Mouse (Mus musculus): ENCODE data around the gene Fcgrt.
"Not testable (repeated sequence)": the region's sequence is repeated elsewhere in the genome, so short reads cannot be mapped to it uniquely, and the experiment has no call there.

The Fcgrt gene

DNA sequence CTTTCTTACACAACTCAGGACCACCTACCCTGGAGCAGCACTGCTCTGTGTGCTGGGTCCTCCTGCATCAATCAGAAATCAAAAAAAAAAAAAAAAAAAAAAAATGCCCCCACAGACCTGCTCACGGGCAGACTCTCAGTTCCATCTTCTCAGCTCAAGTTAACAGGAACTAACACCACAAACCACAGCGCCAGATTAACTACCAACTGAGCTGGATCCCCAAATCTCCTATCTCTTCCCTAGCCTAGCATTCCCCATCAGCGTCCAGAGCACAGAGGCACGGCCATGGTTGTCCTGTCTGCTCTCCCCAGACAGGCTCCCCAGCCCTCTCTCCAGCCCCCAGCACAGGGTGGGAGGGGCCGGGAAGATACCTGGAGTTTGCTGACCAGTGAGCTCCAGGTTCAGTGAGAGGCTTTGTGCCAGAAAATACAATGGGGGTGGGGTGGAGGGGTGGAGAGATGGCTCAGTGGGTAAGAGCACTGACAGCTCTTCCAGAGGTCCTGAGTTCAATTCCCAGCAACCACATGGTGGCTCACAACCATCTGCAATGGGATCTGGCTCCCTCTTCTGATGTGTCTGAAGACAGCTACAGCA is 3.5 kb upstream of the Fcgrt start:
- no peak for DNase-seq

DNA sequence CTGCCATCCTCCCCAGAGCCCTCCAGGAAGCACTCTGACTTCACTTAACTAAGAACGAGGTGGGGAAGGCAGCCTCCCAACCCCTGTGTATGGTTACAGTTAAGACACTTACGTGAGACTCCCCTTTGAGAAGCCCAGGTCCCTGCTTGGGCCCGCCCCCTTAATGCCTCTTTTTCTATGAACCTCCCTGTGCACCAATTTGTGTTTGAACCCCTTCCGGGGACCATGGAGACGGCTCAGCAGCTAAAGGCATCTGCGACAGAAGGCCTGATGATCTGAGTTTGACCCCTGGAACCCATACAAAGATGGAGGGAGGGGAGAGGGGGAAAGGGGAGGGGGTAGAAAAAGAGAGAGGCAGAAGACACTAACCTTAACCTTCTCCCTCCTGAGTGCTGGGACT is 2.8 kb upstream of the Fcgrt start:
- DNase-seq: no peak

DNA sequence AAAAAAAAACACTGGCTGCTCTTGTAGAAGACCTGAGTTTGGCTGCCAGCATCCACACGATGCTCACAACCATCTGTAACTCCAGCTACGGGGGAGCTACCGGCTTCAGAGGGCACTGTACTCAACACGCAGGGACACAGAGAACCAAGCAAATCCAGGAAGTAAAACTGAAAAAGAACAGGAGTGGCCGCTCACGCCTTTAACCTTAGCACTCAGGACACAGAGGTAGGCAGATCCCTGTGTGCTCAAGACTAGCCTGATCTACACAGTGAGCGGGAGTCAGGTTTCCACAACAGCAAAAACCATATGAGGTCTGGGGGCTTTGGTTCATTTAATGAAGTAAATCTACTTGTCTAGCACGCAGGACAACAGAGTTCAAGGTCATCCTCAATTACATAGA is 1.8 kb upstream of the Fcgrt start:
- no peak for DNase-seq

DNA sequence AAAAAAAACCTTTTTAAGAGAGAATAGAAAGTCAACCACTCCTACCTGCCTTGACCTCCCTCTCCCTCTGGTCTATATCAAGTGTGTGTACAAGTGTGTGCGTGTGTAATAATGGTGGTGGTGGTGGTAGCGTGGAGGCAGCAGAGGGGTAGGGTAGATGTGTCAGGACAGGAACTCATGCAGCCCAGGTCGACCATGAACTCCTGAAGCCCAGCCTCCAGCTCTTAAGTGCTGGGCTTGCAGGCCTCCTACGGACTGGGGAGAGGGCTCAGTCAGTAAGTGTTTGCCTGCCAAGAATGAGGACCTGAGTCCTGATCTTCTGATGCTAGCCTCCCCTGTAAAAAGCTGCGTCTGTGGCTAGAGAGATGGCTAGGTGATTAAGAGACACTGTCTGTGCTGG is 1.3 kb upstream of the Fcgrt start:
- no peak for DNase-seq

DNA sequence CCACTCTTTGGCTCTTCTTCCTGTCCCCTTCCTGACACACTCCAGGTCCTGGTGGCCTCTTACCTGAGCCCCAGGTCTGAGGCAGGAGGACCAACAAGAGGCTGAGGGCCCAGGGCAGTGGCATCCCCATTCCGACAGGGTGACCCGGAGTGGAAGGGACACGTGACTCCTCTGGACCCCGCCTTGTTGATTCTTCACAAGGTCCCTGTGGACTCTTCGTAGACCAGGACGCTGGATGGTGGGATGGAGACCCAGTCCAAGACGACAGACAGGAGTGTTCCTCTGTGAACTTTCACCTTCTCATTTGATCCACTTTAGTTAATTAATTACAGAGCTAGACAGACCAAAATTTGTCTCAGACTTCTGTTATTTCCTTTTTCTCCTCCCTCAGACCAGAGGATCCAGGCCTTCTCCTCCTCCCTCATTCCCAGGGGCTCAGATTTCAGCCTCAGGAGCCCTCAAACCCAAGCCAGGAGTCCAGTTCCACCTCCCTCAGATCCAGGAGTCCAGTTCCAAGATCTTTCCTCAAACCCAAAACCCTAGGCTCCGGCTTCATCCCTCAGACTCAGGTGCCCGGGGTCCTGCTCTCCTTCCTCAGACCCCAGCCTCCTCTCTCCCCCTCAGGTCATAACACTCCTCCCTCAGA is 588 bp downstream of the Fcgrt start:
- DNase-seq: no peak

DNA sequence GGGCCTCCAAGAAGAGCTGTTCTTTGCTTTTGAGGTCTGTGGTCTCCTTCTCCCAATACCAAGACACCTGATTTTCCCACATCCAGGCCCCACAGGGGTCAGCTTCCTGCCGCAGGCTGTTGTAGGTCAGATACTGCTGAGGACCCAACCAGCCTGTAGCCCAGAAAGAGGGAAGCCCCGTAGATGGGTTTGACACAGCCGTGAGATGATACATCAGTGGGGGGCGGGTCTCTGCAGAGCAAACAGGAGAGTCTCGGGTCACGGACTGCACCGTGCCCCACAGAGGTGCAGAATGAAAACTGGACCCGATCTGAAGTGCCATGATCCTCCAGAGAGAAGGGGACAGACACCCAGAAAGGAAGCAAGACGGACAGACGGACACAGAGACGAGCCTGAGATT is 1.2 kb downstream of the Fcgrt start:
- no peak for DNase-seq

DNA sequence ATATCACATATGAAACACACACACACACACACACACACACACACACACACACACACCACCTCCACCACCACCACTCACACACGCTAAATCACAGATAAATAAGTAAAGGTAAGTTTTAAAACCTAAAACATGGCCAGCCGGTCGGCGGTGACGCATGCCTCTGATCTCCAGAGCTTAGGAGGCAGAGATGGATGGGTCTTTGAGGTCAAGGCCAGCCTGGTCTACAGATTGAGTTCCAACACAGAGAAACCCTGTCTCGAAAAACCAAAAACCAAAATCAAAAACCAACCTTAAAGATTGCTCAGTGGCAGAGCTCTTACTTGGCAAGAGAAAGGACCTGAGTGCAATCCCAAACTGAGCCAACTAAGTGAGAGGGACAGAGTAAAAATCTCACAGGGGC is 3.6 kb downstream of the Fcgrt start:
- DNase-seq: no peak

DNA sequence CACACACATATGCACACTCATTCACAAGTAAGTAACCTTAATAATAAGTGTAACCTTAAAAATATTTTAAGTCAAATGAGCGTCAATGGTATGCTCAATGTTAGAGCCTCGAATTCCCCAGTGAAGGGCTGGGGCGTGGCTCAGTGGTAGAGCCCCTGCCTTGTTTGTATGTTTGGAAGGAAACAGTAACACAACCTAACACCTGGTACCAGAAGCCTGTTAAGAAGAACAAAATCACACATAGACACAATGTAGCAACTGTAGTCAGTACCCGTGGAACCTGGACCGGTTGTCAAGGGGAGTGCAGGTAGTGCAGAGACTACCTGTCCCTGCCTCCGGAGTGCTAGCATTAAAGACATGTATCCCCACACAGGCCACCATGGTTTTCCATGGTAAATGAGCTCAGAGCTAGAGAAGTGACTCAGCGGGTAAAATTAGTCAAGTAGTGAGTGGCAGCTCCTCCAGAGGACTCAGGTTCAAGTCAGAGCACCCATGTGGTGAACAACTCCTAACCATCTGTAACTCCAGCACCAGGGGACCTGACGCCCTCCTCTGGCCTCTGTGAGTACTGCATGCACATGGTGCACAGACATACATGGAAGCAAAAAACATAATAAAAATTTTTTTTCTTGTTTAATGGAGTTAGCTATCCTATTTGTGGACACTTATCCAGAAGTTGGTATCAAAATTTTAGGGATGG is 5.0 kb downstream of the Fcgrt start:
- no peak for DNase-seq

DNA sequence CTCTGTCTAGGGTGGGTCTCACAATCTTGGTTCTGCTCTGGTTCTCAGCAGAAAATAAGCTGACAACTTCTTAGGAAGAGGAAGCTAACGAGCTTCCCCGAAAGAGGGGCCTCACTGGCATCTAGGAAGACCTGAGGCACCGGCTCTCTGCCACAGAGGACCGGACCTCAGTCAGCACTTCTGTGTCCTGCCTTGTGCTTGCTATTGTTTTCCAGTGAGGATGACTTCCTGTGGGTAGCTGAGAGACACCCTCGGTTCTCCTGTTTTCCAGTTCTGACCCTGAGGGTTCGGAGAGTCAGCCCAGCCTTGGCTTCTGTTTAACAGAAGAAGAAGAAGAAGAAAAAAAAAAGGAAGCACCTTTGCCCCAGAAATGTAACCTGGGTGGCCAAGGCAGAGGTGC is 6.2 kb downstream of the Fcgrt start:
- no peak for DNase-seq

DNA sequence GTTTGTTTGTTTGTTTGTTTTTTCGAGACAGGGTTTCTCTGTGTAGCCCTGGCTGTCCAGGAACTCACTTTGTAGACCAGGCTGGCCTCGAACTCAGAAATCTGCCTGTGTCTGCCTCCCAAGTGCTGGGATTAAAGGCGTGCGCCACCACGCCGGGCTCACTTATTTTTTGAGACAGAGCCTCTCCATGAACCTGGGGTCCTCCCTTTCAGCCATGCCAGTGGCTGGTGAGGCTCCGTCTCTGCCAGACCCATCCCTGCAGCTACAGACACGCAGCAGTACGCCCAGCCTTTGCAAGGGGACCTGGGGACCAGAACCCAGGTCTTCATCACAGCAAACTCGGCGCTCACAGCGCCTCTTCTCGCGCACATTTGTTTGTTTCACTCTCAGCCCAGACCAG is 7.7 kb downstream of the Fcgrt start:
- not testable (repeated sequence) for DNase-seq

DNA sequence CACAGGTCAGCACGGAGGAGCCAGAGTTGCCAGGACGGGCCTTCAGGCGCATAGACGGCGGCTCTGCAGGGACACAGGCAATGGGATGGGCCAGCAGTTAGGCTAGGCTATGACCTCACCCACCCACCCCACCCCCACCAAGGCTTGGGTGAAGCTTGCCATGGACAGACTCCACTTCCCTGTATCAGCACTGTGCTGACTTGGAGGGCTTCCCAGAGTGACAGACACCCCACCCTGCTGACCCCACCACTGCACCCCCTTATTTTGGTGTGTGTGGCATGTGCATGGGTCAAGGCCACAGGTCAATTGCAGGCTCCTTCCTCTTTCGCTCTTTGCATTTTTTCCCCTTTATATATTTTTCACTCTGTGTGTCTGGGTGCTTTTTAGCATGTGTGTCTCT is 8.3 kb downstream of the Fcgrt start:
- DNase-seq: no peak

DNA sequence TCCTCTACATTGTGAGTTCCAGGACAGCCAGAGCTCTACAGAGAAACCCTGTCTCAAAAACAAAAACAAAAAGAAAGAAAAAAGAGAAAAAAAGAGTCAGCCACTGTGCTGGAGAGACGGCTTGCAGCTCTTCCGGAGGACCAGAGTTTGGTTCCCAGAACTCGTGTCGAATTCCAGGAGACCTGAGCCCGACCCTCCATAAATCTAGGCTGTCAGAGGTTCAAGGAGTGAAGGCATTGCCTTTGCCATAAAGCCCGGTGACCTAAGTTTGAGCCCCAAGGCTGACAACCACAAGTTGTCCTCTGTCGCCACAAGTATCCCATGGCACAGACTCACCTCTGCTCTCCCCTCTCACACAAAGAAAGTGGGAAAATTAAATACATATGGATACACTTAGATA is 9.5 kb downstream of the Fcgrt start:
- no peak for DNase-seq

DNA sequence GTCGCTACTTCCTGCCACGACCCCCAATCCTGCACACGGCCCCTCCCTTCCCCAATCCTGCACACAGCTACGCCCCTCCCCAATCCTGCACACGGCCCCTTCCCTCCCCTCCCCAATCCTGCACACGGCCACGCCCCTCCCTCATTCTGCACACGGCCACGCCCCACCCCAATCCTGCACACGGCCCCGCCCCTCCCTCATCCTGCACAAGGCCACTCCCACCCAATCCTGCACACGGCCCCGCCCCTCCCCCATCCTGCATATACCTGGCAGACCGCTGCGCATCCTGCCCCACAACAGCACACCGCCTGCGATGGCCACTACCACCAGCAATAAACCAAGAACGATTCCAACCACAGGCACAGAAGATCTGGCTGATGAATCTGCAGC is 10.1 kb downstream of the Fcgrt start:
- DNase-seq: no peak

DNA sequence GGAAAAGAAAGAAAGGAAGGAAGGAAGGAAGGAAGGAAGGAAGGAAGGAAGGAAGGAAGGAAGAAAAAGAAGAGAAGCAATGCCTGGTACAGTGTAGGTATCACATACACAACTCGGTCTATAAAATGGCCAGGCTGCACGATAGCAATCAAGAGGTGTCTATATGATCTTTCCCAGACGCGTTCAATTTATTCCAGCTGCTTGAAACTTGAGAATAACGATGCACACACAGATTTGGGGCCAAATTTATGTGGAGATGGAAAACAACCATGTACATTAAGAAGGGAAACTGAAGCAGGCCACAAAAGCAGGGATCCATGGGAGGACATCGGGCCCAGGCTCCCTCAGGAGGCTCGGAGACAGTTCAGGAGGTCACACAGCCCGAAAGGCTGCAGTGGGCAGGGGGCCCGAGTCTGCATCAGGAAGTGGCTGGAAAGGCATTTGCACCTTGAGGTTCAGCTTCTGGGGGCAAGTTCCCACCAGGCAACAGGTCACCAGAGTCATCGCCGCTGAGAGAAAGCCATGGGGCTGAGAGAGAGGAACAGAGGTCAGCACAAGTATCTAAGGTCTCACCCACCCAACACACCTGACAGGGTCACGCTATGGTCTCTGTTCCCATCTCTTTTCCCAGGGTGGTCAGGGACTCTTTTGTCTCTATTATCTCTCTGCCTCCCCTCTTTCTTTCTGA is 10.7 kb downstream of the Fcgrt start:
- no peak for DNase-seq

DNA sequence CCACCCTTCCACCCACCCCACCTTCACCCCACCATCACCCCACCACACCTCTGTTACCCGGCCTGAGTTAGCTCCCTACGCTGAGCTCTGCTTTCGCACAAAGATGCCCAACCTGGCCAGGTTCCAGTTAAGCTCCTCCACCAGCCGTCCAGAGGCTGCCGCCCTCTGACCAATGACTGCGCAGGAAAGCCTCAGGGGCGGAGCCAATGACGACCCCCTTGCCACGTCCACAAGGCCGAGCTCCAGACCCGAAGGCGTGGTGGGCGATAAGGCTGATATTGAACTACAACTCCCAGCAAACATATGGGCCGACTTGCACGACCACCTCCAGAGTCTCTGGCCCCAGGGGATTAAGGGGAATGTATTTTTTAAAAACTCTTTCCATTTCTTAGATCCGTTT is 11.6 kb downstream of the Fcgrt start, which contains the start of gene Rcn3:
Rcn3 (minus strand) TSS at position 174 of the 400 bp plus-strand sequence.
- DNase-seq: no peak

DNA sequence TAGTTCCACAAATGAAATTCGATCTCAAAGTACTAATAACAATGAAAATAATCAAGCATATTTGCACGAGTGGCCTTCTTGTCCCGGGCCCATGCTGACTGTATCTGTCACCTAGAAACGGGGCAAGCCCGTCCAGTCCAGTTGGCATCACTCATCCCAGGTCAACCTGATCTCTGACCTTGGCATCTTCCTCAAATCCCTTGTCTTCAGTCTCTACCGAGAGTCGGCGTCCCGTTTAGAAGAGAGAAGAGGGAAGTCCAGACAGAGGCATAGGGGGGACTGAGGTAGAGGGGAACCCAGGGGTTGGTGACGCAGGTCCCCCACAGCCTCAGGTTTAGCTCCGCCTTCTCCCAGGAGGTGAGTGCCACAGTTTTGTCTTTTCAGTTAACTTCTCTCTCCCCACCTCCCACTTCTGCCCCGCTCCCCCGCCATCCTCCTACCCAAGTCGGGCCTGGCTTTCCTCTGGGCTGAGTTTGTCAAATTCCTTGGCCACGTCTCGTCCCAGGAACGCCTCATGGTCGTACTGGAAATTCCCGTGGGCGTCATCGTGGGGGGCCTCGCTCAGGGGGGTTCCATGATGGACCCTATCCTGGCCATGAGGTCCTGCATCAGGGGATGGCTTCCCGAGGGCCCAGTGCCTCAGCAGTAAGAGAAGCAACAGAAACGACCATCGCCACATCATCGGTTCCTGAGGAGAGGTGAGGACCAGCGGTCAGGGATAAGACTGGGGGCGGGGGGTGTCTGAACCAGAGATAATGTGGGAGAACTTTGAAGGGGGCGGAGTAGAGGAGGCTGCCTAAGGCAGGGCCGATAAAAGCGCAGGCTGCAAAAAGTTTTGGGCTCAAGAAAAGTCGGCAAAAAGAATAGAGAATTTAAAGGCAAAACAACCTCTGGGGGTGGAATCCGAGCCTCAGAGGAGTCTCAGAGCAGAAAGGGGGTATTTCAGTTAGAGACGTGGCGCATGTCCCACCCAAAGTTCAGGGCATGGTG is 12.4 kb downstream of the Fcgrt start:
- DNase-seq: no peak

DNA sequence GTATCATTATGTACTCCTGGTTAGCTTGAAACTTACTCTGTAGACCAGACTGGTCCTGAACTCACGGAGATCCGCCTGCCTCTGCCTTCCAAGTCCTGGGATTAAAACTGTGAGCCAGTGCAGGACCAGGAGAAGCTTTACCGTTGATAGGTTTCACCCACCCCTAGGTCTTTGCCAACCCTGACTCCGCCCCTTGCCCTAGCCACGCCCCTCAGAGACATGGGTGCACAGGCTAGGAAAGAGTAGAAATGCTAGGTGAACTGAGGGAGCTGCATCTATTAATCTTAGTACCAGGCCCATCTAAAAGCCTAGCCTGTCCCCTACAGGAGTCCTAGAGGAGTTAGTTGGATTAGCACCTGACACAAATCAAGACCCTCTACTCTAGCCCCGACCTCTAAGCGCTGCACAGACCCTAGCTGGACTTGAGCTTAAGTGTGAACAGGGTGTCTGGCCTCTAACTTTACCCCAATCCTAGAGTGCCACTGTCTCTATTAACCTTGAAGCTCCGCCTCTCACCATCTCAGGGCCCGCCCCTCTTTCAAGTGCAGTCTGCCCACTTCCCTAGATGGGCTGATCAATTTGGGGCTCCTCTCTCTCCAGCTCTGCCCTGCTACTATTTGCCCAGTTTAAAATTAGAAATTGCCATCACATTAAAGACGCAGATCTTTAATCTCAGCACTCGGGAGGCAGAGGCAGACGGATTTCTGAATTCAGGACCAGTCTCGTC is 13.2 kb downstream of the Fcgrt start:
- DNase-seq: no peak

DNA sequence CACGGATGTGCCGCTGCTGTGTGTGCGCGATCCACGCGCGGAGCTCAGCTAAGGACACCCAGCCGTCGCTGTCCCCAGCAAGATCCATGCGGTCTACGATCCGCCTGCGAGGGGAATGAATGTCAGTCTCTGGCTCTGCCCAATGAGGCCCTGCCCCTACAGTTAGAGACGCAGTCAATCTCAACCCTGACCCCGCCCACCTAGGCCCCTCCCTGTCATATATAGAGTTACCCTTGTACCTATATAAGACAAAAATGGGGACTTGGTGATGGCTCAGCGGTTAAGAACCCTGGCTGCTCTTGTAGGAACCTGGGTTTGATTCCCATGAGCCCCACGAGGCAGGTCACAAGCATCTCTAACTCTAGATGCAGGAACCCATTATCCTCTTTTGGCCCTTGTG is 15.1 kb downstream of the Fcgrt start:
- no peak for DNase-seq

DNA sequence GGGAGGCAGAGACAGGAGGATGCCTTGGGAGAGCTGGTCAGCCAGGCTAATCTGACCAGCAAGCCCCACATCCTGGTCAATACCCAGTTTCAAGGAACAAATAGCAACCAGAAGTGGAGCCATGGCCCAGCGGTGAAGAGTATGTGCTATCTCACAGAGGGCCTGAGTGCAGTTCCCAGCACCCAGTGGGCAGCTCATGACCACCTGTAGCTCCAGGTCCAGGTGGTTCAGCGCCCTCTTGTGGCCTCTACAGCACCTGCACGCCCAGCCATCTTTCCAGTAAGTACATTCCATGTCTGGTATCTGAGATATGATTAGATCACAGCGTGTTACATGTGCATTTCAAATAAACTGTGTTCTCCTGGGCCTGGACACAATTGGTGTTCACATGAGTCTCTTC is 17.6 kb downstream of the Fcgrt start:
- DNase-seq: no peak

DNA sequence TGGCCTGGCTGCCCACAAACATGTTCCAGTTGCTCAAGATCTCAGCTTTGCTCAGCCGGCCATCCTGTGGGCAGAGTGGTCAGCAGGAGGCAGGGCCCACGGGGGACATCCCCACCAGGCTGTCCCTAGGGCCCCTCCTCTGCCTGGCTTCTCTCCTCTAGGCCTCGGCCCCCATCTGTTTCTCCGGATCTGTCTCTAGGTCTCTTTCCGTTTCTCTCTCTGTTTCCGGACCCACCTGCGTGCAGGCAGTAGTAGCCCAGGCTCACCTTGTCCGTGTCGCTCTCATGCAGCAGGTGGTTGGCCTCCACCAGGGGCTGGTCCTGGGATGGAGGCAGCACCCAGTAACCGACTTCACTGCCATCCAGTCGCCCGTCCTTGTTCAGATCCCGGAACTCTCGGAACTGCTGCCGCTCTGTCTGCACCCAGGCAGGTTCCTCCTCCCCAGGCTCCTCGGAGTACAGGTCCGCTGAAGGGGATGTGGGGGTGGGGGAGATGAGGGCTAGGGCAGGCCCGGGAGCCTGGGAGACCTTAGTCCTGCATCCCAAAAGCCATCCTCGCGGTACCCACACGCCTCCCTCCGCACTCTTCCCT is 20.3 kb downstream of the Fcgrt start:
- no peak for DNase-seq
